Mouse (Mus musculus) liver, postnatal 0 days (tissue): ENCODE measurements around the gene Ikzf2.

ENCODE experiments used
- CTCF ChIP-seq: sonication (generic); IDR thresholded peaks from 2 replicates; pipeline ENCODE4 v1.5.1; 2016; ENCODE audit warnings: antibody characterized with exemption, low read depth
- EP300 ChIP-seq: IDR thresholded peaks from 2 replicates; pipeline ENCODE4 v1.6.1; 2016; ENCODE audit warnings: antibody characterized with exemption, low read depth, mild to moderate bottlenecking

- TF ChIP-seq EP300 (no peak), CTCF (no peak)
These were observed 169.0 kb downstream of the Ikzf2 start for GRCm38 (mm10) chr1:69518012-69518411.
